Mouse (Mus musculus) G1E (cell line): ENCODE data around the gene Kcnip1. TPM values are rescaled to one million over a fixed set of nuclear protein-coding genes. Genes with fewer than 3 reads are reported as not detected.

ENCODE experiments used
- ATAC-seq: 2 replicates; pipeline ENCODE4 v1.8.0; 2016; ENCODE audit warnings: mild to moderate bottlenecking; ENCODE audit not compliant: insufficient number of reproducible peaks, poor library complexity, low FRiP score, severe bottlenecking; ENCODE audit errors: extremely low read depth
- DNase-seq: peaks from one replicate; pipeline ENCODE4 v3.0.0; 2012; ENCODE audit warnings: low spot score
- H3K27me3 ChIP-seq: 2 replicates; pipeline ENCODE4 v1.6.1; 2012; ENCODE audit warnings: mild to moderate bottlenecking, low read length, inconsistent platforms; ENCODE audit not compliant: insufficient read depth
- H3K36me3 ChIP-seq: replicated peaks from 2 replicates; pipeline ENCODE3; 2012; ENCODE audit warnings: mild to moderate bottlenecking, inconsistent platforms
- H3K4me1 ChIP-seq: 2 replicates; pipeline ENCODE4 v1.6.1; 2012; ENCODE audit warnings: low read depth, low read length, inconsistent platforms, mixed read lengths; ENCODE audit not compliant: insufficient read depth
- H3K4me3 ChIP-seq: 2 replicates; pipeline ENCODE4 v1.5.1; 2012; ENCODE audit warnings: low read depth, mild to moderate bottlenecking, inconsistent platforms, low read length, moderate library complexity, mixed read lengths
- H3K9me3 ChIP-seq: replicated peaks from 2 replicates; pipeline ENCODE4 v1.6.1; 2012; ENCODE audit warnings: inconsistent platforms
- CTCF ChIP-seq: IDR thresholded peaks from 2 replicates; pipeline ENCODE4 v1.5.1; 2012; ENCODE audit warnings: low read depth, low read length, inconsistent platforms, mixed read lengths
- GATA1 ChIP-seq: IDR thresholded peaks from 2 replicates; pipeline ENCODE4 v1.6.1; 2012; ENCODE audit warnings: borderline replicate concordance, low read length, inconsistent platforms, mixed read lengths
- GATA2 ChIP-seq: IDR thresholded peaks from 2 replicates; pipeline ENCODE4 v1.6.1; 2012; ENCODE audit warnings: low read depth, low read length, inconsistent platforms, borderline replicate concordance
- POLR2AphosphoS5 ChIP-seq: IDR thresholded peaks from 2 replicates; pipeline ENCODE4 v1.6.1; 2012; ENCODE audit warnings: low read depth, low read length, inconsistent platforms; ENCODE audit not compliant: insufficient replicate concordance
- TAL1 ChIP-seq: conservative IDR thresholded peaks from 2 replicates; pipeline ENCODE4 v1.6.1; 2012; ENCODE audit warnings: low read depth, low read length, inconsistent platforms, mixed read lengths
- polyA plus RNA-seq: library from polyadenylated mRNA; stranded (reverse); fragments of >175 nt; gene quantifications from 2 replicates; pipeline ENCODE4 v1.2.3, GENCODE M21; 2012
- total RNA-seq, 2 experiments: library from RNA; stranded (forward) in 1 of 2; stranded (reverse) in 1 of 2; fragments of 200-1000 nt in 1 of 2; fragments of >200 nt in 1 of 2; fragmentation: Nextera tagmentation in 1 of 2; gene quantifications; 2 replicates each; pipeline ENCODE4 v1.2.3; 2014 to 2017

The Kcnip1 gene
- total and polyA plus RNA-seq, 3 experiments: 0.27 TPM; not detected in 2

- H3K27me3 ChIP-seq: no peaks in the 10 kb centered on the region
- H3K4me1 ChIP-seq: no peaks in the 10 kb centered on the region
- TF ChIP-seq GATA1 (no peak), TAL1 (no peak), POLR2AphosphoS5 (no peak), CTCF (no peak), GATA2 (no peak)
- ATAC-seq: no peak
- H3K9me3 ChIP-seq: peaks cover 24% of the 10 kb centered on the region
- no peak for DNase-seq
- H3K36me3 ChIP-seq: no peaks in the 10 kb centered on the region
- no peak overlapping the region for H3K4me3 ChIP-seq
These were observed 65.6 kb downstream of the Kcnip1 start for GRCm38 (mm10) chr11:33927321-33927720.

GRCm38 (mm10) chr11:33926551-33926950 lies 66.4 kb downstream of the Kcnip1 start:
- Histone ChIP-seq H3K27me3 (no peaks in the 10 kb centered on the region; the same call in 1 of the 2 replicates), H3K36me3 (no peaks in the 10 kb centered on the region), H3K4me1 (no peaks in the 10 kb centered on the region), H3K9me3 (peaks cover 24% of the 10 kb centered on the region), H3K4me3 (no peak overlapping the region)
- TF ChIP-seq POLR2AphosphoS5 (no peak), GATA2 (no peak), CTCF (no peak), GATA1 (no peak), TAL1 (no peak)
- DNase-seq: no peak
- no peak for ATAC-seq

- TF ChIP-seq GATA2 (no peak), POLR2AphosphoS5 (no peak), TAL1 (no peak), CTCF (no peak), GATA1 (no peak)
- no peaks in the 10 kb centered on the region for H3K4me1 ChIP-seq
- no peaks in the 10 kb centered on the region for H3K36me3 ChIP-seq
- peaks cover 23% of the 10 kb centered on the region for H3K9me3 ChIP-seq
- ATAC-seq: no peak
- no peak overlapping the region for H3K4me3 ChIP-seq
- no peak for DNase-seq
- peaks cover 2% of the 10 kb centered on the region; the same call in 1 of the 2 replicates for H3K27me3 ChIP-seq
These were observed 67.2 kb downstream of the Kcnip1 start for GRCm38 (mm10) chr11:33925778-33926177.

DNA sequence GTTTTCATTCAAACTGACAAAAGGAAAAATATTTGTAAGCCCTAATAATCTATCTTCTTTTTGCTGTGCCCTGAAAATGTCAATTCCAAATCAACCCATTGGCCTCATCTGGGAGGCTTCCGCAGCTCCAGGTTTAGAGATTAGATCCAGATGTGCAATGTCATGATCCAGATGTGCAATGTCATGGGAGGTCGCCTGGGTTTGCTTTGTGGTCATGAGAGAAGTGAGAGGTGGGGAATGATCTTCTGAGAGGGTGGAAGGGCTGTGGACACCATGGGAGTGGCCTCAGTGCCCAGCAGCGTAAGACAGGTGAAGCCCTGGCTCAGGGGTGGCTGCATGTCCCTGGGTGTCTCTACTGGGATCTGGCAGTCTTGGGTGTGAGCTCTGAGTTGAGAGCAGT lies 69.9 kb downstream of the Kcnip1 start:
- DNase-seq (no peak), ATAC-seq (no peak)
- peaks cover 12% of the 10 kb centered on the region for H3K9me3 ChIP-seq
- no peaks in the 10 kb centered on the region for H3K4me1 ChIP-seq
- TF ChIP-seq CTCF (no peak), GATA1 (no peak), GATA2 (no peak), TAL1 (no peak), POLR2AphosphoS5 (no peak)
- H3K27me3 ChIP-seq: peaks cover 6% of the 10 kb centered on the region; the same call in 1 of the 2 replicates
- no peak overlapping the region for H3K4me3 ChIP-seq
- H3K36me3 ChIP-seq: no peaks in the 10 kb centered on the region

DNA sequence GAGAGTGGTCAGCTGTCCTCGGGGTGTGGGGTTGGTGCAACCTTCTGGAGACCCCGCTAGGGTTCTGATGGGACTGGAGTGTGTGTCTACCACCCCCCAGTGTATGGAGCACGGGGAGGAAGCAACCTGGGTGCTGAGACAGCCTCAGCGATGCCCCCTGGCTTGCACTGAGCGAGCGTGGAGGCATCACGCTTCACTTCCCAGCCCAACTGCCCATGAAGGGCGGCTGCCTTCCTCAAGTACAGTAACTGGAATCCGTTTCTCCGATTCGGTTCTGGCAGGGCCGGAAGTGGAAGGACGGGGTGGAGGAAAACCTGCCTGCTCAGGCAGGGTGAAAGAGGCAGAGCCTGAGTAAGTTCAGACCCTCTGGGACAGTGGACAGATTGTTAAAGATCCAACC lies 71.5 kb downstream of the Kcnip1 start:
- ATAC-seq (no peak), DNase-seq (no peak)
- Histone ChIP-seq H3K36me3 (no peaks in the 10 kb centered on the region), H3K9me3 (peaks cover 12% of the 10 kb centered on the region), H3K4me3 (no peak overlapping the region), H3K4me1 (no peaks in the 10 kb centered on the region), H3K27me3 (peaks cover 6% of the 10 kb centered on the region; the same call in 1 of the 2 replicates)
- TF ChIP-seq CTCF: no peak
- no peak for TF ChIP-seq GATA1
- TF ChIP-seq POLR2AphosphoS5: no peak
- no peak for TF ChIP-seq TAL1
- TF ChIP-seq GATA2: no peak

GRCm38 (mm10) chr11:33919826-33920225 lies 73.1 kb downstream of the Kcnip1 start:
- ATAC-seq: no peak

DNA sequence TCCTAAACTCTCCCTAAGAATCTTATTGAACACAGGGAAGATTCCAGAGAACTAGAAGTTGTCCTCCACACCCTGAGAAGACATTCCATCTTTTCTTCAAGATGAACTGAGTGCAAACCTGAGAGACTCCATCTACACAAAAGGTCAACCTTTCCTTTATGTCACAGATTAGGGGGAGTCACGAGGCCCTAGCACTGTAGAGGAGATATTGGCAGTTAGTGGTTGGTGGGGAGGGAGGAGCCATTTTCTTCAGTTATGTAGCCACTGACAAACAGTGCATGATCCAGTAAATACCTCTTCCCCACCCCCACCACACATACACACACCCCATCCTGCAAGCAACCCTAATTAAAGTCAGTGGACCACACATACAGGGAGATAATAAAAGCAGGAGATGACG lies 74.5 kb downstream of the Kcnip1 start:
- Histone ChIP-seq H3K4me3 (no peak overlapping the region), H3K36me3 (no peaks in the 10 kb centered on the region), H3K4me1 (no peaks in the 10 kb centered on the region), H3K9me3 (peaks cover 18% of the 10 kb centered on the region), H3K27me3 (peaks cover 6% of the 10 kb centered on the region; the same call in 1 of the 2 replicates)
- ATAC-seq (no peak), DNase-seq (no peak)
- TF ChIP-seq GATA2 (no peak), POLR2AphosphoS5 (no peak), TAL1 (no peak), CTCF (no peak), GATA1 (no peak)

More at GRCm38 (mm10) chr11:33919826-33920225, 73.1 kb downstream of the Kcnip1 start:
- no peak for DNase-seq
- H3K9me3 ChIP-seq: peaks cover 15% of the 10 kb centered on the region
- TF ChIP-seq GATA1 (no peak), POLR2AphosphoS5 (no peak), GATA2 (no peak), TAL1 (no peak), CTCF (no peak)
- no peaks in the 10 kb centered on the region for H3K4me1 ChIP-seq
- H3K36me3 ChIP-seq: no peaks in the 10 kb centered on the region
- H3K4me3 ChIP-seq: no peak overlapping the region
- peaks cover 6% of the 10 kb centered on the region; the same call in 1 of the 2 replicates for H3K27me3 ChIP-seq
